Mouse (Mus musculus): ENCODE results near the gene Gm572.

GRCm38 (mm10) chr4:148622485-148622884, 20.6 kb upstream of the Gm572 start:
- TF ChIP-seq CTCF (IDR thresholded peaks at IDR 0.05; ENCODE audit: control insufficient read depth, insufficient read depth, insufficient read length) (no peak), MAX (IDR thresholded peaks at IDR 0.05) (no peak), MYOG (IDR thresholded peaks at IDR 0.05; ENCODE audit: control insufficient read depth, extremely low read depth, insufficient read length) (no peak), MYOD1 (IDR thresholded peaks at IDR 0.05; ENCODE audit: control insufficient read depth, insufficient read length, low read depth) (no peak), USF1 (IDR thresholded peaks at IDR 0.05; ENCODE audit: low read depth) (no peak)
